Mouse (Mus musculus): ENCODE measurements around the gene Inpp5f. TPM values are rescaled to one million over a fixed set of nuclear protein-coding genes. Genes with fewer than 3 reads are reported as not detected.
"Not testable (repeated sequence)": the region's sequence is repeated elsewhere in the genome, so short reads cannot be mapped to it uniquely, and the experiment has no call there.

The Inpp5f gene
- polyA plus RNA-seq, 1 experiment from 2014 or later = 63.6 TPM

DNA sequence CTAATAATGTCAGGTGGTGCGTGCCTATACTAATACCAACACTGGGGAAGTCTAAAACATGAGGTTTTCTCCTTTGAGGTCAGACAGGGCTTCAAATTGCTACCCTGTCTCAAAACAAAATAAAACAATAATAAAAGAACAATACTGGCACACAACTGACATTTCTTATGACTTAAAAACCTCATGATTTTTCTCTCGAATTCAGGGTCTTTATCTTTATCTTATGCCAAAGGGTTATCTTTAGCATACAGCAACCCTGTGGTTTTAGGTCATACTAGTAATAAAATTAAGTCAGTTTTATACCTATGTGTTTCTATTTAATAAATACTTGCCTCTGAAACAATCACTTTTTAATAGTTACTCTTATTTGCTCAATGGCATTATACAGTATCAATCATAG, 31.7 kb upstream of the Inpp5f start:
- no peak overlapping the region for H3K27ac ChIP-seq
- WGBS = 85% methylated on average over 2 of the region's 2 CpGs
- DNase-seq (ENCODE audit: low spot score) = no peak

GRCm38 (mm10) chr7:128580318-128580717, 30.8 kb upstream of the Inpp5f start:
- Histone ChIP-seq H3K9me3 (no peaks in the 10 kb centered on the region), H3K27ac (no peak overlapping the region), H3K27me3 (ENCODE audit: insufficient read depth, poor library complexity, severe bottlenecking) (no peaks in the 10 kb centered on the region), H3K4me3 (no peak overlapping the region), H3K4me1 (replicated peaks) (peaks cover 15% of the 10 kb centered on the region), H3K36me3 (no peaks in the 10 kb centered on the region)
- no peak for DNase-seq (ENCODE audit: low spot score)
- 88% methylated on average over 6 of the region's 6 CpGs for WGBS

More for the DNA sequence above, 31.7 kb upstream of the Inpp5f start:
- H3K27me3 ChIP-seq (ENCODE audit: insufficient read depth, poor library complexity, severe bottlenecking) = no peaks in the 10 kb centered on the region
- H3K36me3 ChIP-seq = no peaks in the 10 kb centered on the region
- H3K4me3 ChIP-seq = no peak overlapping the region
- peaks cover 18% of the 10 kb centered on the region for H3K4me1 ChIP-seq (replicated peaks)
- no peaks in the 10 kb centered on the region for H3K9me3 ChIP-seq

DNA sequence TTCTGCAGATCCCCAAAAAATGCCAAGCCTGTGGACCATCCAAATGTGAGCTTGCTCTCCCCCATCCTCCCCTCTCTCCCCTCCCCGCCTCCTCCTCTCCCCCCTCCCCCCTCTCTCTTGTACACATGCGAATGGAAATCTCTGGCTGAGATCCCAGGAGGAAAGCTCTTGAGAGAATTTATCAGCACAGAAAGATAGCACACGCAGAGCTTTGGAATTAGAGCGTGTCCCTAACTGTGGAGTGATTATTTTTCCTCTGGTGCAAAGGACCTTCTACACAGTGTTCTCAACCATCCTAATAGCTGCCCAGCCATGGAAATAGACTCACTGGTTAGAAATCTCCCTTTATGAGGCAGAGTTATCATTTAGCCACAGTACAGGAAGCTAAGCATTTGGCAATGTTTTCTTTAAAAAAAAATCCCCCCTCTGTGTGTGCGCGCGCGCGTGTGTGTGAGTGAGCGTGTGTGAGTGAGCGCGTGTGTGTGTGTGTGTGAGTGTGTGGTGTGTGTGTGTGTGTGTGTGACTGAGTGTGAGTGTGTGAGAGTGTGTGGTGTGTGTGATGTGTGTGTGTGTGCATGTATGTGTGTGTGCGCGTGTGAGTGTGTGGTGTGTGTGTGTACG, 29.2 kb upstream of the Inpp5f start:
- Histone ChIP-seq H3K36me3 (no peaks in the 10 kb centered on the region), H3K4me1 (replicated peaks) (peaks cover 15% of the 10 kb centered on the region), H3K27ac (0 out of 2 replicates have a peak overlapping the region, but pooled peaks have one; percentile 3), H3K4me3 (no peak overlapping the region), H3K9me3 (no peaks in the 10 kb centered on the region), H3K27me3 (ENCODE audit: insufficient read depth, poor library complexity, severe bottlenecking) (no peaks in the 10 kb centered on the region)
- DNase-seq (ENCODE audit: low spot score) = no peak
- 84% methylated on average over 15 of the region's 15 CpGs for WGBS

DNA sequence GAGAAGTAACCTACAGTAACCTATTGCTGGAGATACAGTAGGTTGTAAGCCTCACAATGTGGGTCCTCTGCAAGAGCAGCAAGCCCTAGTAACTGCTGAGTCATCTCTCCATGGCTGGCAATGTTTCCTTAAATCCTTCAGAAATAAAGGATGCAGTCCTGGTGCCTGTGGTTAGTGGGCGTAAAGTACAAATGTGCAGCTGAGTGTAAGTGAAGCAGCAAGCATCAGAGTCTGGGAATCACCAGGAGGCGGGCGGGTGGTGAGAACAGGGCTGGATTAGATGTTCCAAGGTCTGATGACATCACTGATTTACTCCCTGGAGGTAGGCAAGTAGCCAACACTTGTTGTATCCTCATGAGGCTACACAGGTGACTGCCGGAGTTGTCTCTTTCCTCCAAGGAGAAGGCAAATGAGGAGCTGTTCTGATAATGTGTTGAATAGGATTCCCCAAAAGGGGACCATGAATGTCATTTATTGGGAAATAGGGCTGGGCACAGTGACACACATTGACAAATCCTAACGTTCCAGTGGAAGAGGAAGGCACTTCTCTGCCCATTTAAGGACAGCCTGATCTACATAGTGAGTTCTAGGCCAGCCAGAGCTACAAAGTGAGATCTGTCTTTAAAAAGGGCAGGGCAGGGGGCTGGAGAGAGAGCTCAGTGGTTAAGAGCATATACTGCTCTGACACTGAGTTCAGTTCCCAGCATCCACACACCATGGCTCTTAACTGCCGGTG, 27.7 kb upstream of the Inpp5f start:
- Histone ChIP-seq H3K4me3 (no peak overlapping the region), H3K36me3 (no peaks in the 10 kb centered on the region), H3K27me3 (ENCODE audit: insufficient read depth, poor library complexity, severe bottlenecking) (no peaks in the 10 kb centered on the region), H3K27ac (no peak overlapping the region), H3K4me1 (replicated peaks) (peaks cover 14% of the 10 kb centered on the region), H3K9me3 (no peaks in the 10 kb centered on the region)
- WGBS = 87% methylated on average over 6 of the region's 6 CpGs
- DNase-seq (ENCODE audit: low spot score) = no peak

DNA sequence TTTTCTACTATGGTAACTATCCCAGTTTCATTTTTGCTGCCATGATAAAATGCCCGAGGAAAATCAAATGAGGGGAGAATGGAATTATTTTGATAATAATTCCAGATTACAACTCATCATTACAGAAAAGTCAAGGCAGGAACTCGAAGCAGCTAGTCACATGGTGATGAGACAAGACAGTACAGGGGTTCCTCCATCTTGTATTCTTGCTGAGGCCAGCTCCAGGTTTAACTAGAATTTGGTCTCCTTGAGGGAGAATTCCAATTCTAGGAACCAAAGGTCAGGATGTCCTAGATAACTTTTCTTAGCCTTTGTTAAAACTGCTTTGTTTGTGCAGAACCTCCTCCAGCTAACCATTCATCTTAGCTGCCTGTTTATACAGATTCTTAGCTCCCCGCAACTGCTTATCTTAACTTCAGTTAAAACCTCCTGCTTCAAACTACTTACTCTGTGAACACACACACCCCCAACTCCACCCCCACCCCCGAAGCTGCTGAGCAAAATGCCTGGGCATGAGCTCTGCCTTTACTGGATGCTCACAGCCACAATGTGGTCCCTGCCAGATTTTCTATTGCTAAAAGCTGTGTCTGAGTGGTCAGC, 23.7 kb upstream of the Inpp5f start:
- Histone ChIP-seq H3K27me3 (ENCODE audit: insufficient read depth, poor library complexity, severe bottlenecking) (no peaks in the 10 kb centered on the region), H3K9me3 (no peaks in the 10 kb centered on the region), H3K27ac (no peak overlapping the region), H3K36me3 (no peaks in the 10 kb centered on the region), H3K4me1 (replicated peaks) (peaks cover 21% of the 10 kb centered on the region), H3K4me3 (no peak overlapping the region)
- WGBS = 77% methylated on average over 4 of the region's 4 CpGs
- no peak for DNase-seq (ENCODE audit: low spot score)

DNA sequence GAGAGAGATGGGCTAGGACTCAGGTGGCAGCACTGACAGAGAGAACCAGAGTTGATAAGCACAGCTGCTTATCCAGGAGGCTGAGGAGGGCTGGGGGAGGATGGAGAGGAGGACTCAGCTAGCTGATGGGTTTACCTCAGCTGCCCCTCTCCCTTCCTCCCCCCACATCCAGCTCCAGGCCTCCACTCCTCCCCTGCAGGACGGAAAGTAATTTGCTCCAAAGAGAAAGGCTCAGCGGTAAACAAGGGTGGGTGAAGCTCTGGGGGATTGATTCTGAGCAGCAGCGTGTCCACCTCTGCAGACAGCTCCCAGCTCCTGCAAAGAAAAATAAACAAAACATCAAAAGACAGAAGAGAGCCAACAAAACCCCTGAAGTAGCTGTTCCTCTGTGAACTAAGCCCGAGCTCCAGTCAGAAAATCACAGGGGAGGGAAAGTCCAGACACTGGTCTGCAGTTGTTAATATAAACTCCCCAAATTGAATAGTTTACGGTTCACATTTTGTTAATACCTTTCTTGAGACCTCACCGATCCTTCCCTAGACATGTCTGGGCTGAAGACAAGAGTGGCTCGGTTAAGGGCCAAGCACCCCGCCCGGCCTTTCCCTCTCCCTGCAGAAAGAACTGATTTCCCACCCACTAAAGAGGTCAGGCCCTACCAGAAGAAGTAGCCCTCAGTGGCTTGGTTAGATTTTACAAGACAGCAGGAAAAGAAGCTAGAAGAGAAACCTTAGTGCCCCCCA, 19.6 kb upstream of the Inpp5f start:
- H3K27ac ChIP-seq = peak overlapping the region; percentile 77
- peaks cover 32% of the 10 kb centered on the region for H3K4me1 ChIP-seq (replicated peaks)
- H3K36me3 ChIP-seq = no peaks in the 10 kb centered on the region
- no peaks in the 10 kb centered on the region for H3K27me3 ChIP-seq (ENCODE audit: insufficient read depth, poor library complexity, severe bottlenecking)
- H3K4me3 ChIP-seq = no peak overlapping the region
- WGBS = 2% methylated on average over 9 of the region's 9 CpGs
- peak; percentile 44 for DNase-seq (ENCODE audit: low spot score)
- H3K9me3 ChIP-seq = no peaks in the 10 kb centered on the region

- Histone ChIP-seq H3K36me3 (no peaks in the 10 kb centered on the region), H3K4me1 (replicated peaks) (peaks cover 32% of the 10 kb centered on the region), H3K4me3 (peak overlapping the region; percentile 45), H3K27ac (peak overlapping the region; percentile 79), H3K27me3 (ENCODE audit: insufficient read depth, poor library complexity, severe bottlenecking) (no peaks in the 10 kb centered on the region), H3K9me3 (0 out of 2 replicates have a peak, but pooled peaks cover 3% of the 10 kb centered on the region)
- 4% methylated on average over 21 of the region's 21 CpGs for WGBS
- DNase-seq (ENCODE audit: low spot score) = peak; percentile 59
Measured at GRCm38 (mm10) chr7:128592118-128592935, 18.8 kb upstream of the Inpp5f start.

GRCm38 (mm10) chr7:128592936-128593241, 18.2 kb upstream of the Inpp5f start:
- H3K4me3 ChIP-seq = peak overlapping the region; percentile 45
- peak overlapping the region; percentile 79 for H3K27ac ChIP-seq
- 3% methylated on average over 6 of the region's 6 CpGs for WGBS
- no peak for DNase-seq (ENCODE audit: low spot score)
- H3K4me1 ChIP-seq (replicated peaks) = peaks cover 32% of the 10 kb centered on the region
- H3K27me3 ChIP-seq (ENCODE audit: insufficient read depth, poor library complexity, severe bottlenecking) = no peaks in the 10 kb centered on the region
- no peaks in the 10 kb centered on the region for H3K36me3 ChIP-seq
- 0 out of 2 replicates have a peak, but pooled peaks cover 3% of the 10 kb centered on the region for H3K9me3 ChIP-seq

GRCm38 (mm10) chr7:128596274-128596673, 14.9 kb upstream of the Inpp5f start:
- Histone ChIP-seq H3K4me1 (replicated peaks) (peaks cover 23% of the 10 kb centered on the region), H3K4me3 (no peak overlapping the region), H3K36me3 (no peaks in the 10 kb centered on the region), H3K27me3 (ENCODE audit: insufficient read depth, poor library complexity, severe bottlenecking) (no peaks in the 10 kb centered on the region), H3K9me3 (0 out of 2 replicates have a peak, but pooled peaks cover 3% of the 10 kb centered on the region), H3K27ac (no peak overlapping the region)
- WGBS = 99% methylated on average over 2 of the region's 2 CpGs
- no peak for DNase-seq (ENCODE audit: low spot score)

- 83% methylated on average over 5 of the region's 5 CpGs for WGBS
- H3K9me3 ChIP-seq = 0 out of 2 replicates have a peak, but pooled peaks cover 3% of the 10 kb centered on the region
- no peak for DNase-seq (ENCODE audit: low spot score)
Measured at GRCm38 (mm10) chr7:128599072-128599471, 12.1 kb upstream of the Inpp5f start.

GRCm38 (mm10) chr7:128601826-128602225, 9.3 kb upstream of the Inpp5f start:
- H3K4me1 ChIP-seq (replicated peaks) = no peaks in the 10 kb centered on the region
- no peak for DNase-seq (ENCODE audit: low spot score)
- H3K27ac ChIP-seq = no peak overlapping the region
- H3K27me3 ChIP-seq (ENCODE audit: insufficient read depth, poor library complexity, severe bottlenecking) = no peaks in the 10 kb centered on the region
- H3K9me3 ChIP-seq = 0 out of 2 replicates have a peak, but pooled peaks cover 5% of the 10 kb centered on the region
- H3K4me3 ChIP-seq = no peak overlapping the region
- WGBS = 77% methylated on average over 5 of the region's 5 CpGs
- no peaks in the 10 kb centered on the region for H3K36me3 ChIP-seq

More at GRCm38 (mm10) chr7:128599072-128599471, 12.1 kb upstream of the Inpp5f start:
- Histone ChIP-seq H3K36me3 (no peaks in the 10 kb centered on the region), H3K4me3 (no peak overlapping the region), H3K27ac (no peak overlapping the region), H3K27me3 (ENCODE audit: insufficient read depth, poor library complexity, severe bottlenecking) (no peaks in the 10 kb centered on the region), H3K4me1 (replicated peaks) (no peaks in the 10 kb centered on the region)

DNA sequence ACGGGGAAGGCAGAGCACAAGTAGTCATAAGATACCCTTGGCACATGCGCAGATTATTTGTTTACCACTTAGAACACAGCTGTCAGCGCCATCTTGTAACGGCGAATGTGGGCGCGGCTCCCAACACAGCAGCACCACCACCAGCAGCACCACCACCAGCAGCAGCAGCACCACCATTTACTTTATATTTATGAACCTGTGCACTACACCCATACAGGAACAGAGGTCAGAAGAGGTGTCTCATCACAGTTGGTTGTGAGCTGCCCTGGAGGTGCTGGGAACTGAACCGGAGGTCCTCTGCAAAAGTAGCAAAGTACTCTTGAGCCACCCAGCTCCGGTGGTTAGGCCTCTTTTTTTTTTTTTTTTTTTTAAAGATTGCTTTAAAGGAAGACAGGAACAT, 1.2 kb upstream of the Inpp5f start:
- not testable (repeated sequence) for H3K4me3 ChIP-seq; H3K27me3 ChIP-seq (ENCODE audit: insufficient read depth, poor library complexity, severe bottlenecking); DNase-seq (ENCODE audit: low spot score); H3K36me3 ChIP-seq; H3K27ac ChIP-seq; H3K9me3 ChIP-seq
- 98% methylated on average over 8 of the region's 9 CpGs for WGBS
- peaks cover 25% of the 10 kb centered on the region for H3K4me1 ChIP-seq (replicated peaks)
